Mouse (Mus musculus): ENCODE results near the gene Six1. TPM values are rescaled to one million over a fixed set of nuclear protein-coding genes. Genes with fewer than 3 reads are reported as not detected.
"Not testable (repeated sequence)": the region's sequence is repeated elsewhere in the genome, so short reads cannot be mapped to it uniquely, and the experiment has no call there.

Gene Six1
- polyA plus RNA-seq, 1 experiment from 2014 or later: 11.0 TPM

DNA sequence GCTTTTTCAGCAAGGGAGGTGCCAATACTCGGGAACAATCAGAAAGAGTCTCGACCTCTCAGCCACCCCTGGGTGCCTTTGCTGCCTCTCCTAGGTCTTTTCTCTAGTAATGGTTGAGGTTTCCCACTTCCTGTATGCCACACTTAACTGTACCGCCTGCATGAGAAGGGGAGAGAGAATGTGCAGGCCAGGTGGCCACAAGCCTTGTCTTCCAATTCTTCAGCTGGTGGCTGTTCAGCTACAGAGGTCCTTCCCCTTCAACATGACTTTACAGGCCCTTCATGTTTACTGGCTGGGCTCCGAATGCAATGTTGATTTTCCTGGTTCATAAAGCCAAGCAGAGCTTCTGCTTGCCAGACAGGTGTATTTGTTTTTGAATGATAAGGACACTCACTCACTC is 39.4 kb downstream of the Six1 start:
- Histone ChIP-seq H3K4me2 (no peak overlapping the region), H3K4me3 (replicated peaks) (no peak overlapping the region), H3K9ac (no peak overlapping the region), H3K4me1 (no peaks in the 10 kb centered on the region), H3K27me3 (no peaks in the 10 kb centered on the region), H3K9me3 (no peaks in the 10 kb centered on the region), H3K36me3 (replicated peaks) (no peaks in the 10 kb centered on the region), H3K27ac (no peak overlapping the region)
- WGBS: 80% methylated on average over 4 of the region's 4 CpGs
- no peak for ATAC-seq (ENCODE audit: low FRiP score)

- H3K27ac ChIP-seq: no peak overlapping the region
- no peaks in the 10 kb centered on the region for H3K36me3 ChIP-seq (replicated peaks)
- 57% methylated on average over 5 of the region's 5 CpGs for WGBS
- no peaks in the 10 kb centered on the region for H3K27me3 ChIP-seq
- no peak overlapping the region for H3K4me2 ChIP-seq
- H3K9me3 ChIP-seq: no peaks in the 10 kb centered on the region
- ATAC-seq (ENCODE audit: low FRiP score): no peak
- H3K9ac ChIP-seq: no peak overlapping the region
- H3K4me1 ChIP-seq: no peaks in the 10 kb centered on the region
- no peak overlapping the region for H3K4me3 ChIP-seq (replicated peaks)
Observed at GRCm38 (mm10) chr12:73012824-73013223, 40.9 kb downstream of the Six1 start.

DNA sequence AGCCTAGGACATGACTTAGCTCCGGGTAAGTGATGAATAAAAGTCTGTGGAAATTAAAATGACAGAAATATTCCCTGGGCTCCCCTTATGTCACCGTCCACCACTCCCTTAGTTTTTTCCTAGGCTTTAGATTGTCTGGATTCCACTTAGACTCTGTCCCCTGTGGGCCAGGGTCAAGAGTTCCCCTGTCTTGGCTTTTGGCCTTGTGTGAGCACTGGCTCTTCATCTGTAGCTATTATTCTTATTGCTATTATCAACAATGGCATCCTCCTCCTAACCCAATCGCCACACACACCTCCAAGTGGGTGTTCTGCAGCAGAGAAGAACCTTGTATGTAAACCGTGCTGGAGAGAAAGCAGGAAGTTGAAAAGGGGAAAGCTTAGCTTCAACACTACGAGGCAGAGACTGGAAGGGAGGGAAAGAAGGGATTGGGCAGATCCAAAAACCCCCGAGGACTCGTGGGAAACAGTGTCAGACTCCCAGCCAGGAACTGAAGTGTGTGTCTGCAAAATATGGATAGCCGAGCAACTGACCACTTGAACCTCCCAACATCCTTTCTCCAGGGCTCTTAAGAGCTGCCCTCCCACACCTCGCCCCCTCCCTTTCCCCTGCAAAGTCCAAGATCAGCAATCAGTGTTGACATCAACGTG is 41.4 kb downstream of the Six1 start:
- Histone ChIP-seq H3K9me3 (no peaks in the 10 kb centered on the region), H3K4me3 (replicated peaks) (no peak overlapping the region), H3K27me3 (no peaks in the 10 kb centered on the region), H3K4me2 (no peak overlapping the region), H3K36me3 (replicated peaks) (no peaks in the 10 kb centered on the region), H3K4me1 (no peaks in the 10 kb centered on the region), H3K27ac (no peak overlapping the region), H3K9ac (no peak overlapping the region)
- WGBS: 56% methylated on average over 10 of the region's 10 CpGs
- ATAC-seq (ENCODE audit: low FRiP score): no peak

DNA sequence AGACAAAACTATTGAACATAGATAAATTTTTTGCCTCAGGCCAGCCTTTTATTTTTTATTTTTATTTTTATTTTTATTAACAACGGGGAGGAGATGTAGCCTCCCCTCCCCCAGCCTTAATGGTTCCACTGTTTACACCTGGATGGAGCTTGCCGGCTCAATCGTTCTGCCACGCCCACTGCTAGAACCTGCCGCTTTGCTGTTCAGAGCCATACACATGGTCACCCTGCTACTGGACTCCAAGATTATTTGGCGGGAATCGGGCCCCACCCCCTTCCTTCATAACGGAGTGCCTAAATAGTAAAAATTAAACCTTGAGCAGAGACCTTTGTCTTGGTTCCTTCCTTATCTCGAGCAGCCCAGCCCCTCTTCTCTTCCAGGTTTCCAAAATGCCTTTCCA is 50.8 kb downstream of the Six1 start:
- not testable (repeated sequence) for H3K9me3 ChIP-seq; H3K4me3 ChIP-seq (replicated peaks); H3K36me3 ChIP-seq (replicated peaks); H3K27me3 ChIP-seq; ATAC-seq (ENCODE audit: low FRiP score); H3K9ac ChIP-seq; H3K4me1 ChIP-seq; H3K27ac ChIP-seq; H3K4me2 ChIP-seq
- WGBS: 50% methylated on average over 9 of the region's 9 CpGs

GRCm38 (mm10) chr12:73002281-73002680 is 51.4 kb downstream of the Six1 start:
- 53% methylated on average over 17 of the region's 17 CpGs for WGBS
- not testable (repeated sequence) for H3K4me3 ChIP-seq (replicated peaks); H3K27me3 ChIP-seq; H3K4me2 ChIP-seq; ATAC-seq (ENCODE audit: low FRiP score); H3K9me3 ChIP-seq; H3K27ac ChIP-seq; H3K36me3 ChIP-seq (replicated peaks); H3K4me1 ChIP-seq; H3K9ac ChIP-seq

- H3K27ac ChIP-seq: no peak overlapping the region
- H3K4me3 ChIP-seq (replicated peaks): no peak overlapping the region
- no peak for ATAC-seq (ENCODE audit: low FRiP score)
- no peaks in the 10 kb centered on the region for H3K36me3 ChIP-seq (replicated peaks)
- no peaks in the 10 kb centered on the region for H3K9me3 ChIP-seq
- no peaks in the 10 kb centered on the region for H3K4me1 ChIP-seq
- 0 out of 2 replicates have a peak, but pooled peaks cover 3% of the 10 kb centered on the region for H3K27me3 ChIP-seq
- H3K4me2 ChIP-seq: no peak overlapping the region
- 90% methylated on average over 4 of the region's 4 CpGs for WGBS
- H3K9ac ChIP-seq: no peak overlapping the region
Observed at GRCm38 (mm10) chr12:72998105-72999001, 55.3 kb downstream of the Six1 start.

DNA sequence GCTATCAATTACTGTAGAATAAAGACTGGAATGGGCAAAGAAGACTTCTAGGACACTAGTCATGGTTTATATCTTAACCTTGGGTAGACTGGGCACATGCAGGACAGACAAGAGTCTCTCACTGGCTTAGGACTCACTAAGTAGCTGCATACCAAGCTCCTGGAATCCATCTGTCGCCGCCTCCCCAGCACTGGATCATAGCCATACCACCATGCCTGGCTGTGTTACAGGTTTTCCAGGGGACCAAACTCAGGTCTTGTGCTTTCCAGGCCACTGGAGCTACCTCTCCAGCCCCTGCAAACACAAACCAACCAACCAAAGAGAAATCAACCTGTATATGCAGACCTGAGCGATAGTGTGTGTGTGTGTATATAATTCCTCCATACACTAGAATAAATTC is 57.0 kb downstream of the Six1 start:
- H3K4me1 ChIP-seq: no peaks in the 10 kb centered on the region
- H3K36me3 ChIP-seq (replicated peaks): no peaks in the 10 kb centered on the region
- H3K9me3 ChIP-seq: no peaks in the 10 kb centered on the region
- no peak overlapping the region for H3K9ac ChIP-seq
- H3K27me3 ChIP-seq: 0 out of 2 replicates have a peak, but pooled peaks cover under 1% of the 10 kb centered on the region
- WGBS: 97% methylated on average over 3 of the region's 3 CpGs
- H3K4me2 ChIP-seq: no peak overlapping the region
- ATAC-seq (ENCODE audit: low FRiP score): no peak
- no peak overlapping the region for H3K4me3 ChIP-seq (replicated peaks)
- H3K27ac ChIP-seq: no peak overlapping the region

Other genes starting within 250 kb of the Six1 start
- 0.26 and 1.6 TPM in 2 replicates for gene Six6, start 114.0 kb downstream of the Six1 start, polyA plus RNA-seq (2016; fragmentation: Nextera tagmentation; extraction: Ambion mirVana)
- 2.3 and 3.2 TPM in 2 replicates for gene 4930447C04Rik, start 113.1 kb downstream of the Six1 start, polyA plus RNA-seq (2016; fragmentation: Nextera tagmentation; extraction: Ambion mirVana)
- gene Six4, start 59.6 kb upstream of the Six1 start, polyA plus RNA-seq (2016; fragmentation: Nextera tagmentation; extraction: Ambion mirVana): 3.2 and 4.0 TPM in 2 replicates
- gene Mnat1, start 69.8 kb upstream of the Six1 start, polyA plus RNA-seq (2016; fragmentation: Nextera tagmentation; extraction: Ambion mirVana): 26.7 and 28.3 TPM in 2 replicates
- 16.0 and 16.3 TPM in 2 replicates for gene Trmt5, start 232.8 kb upstream of the Six1 start, polyA plus RNA-seq (2016; fragmentation: Nextera tagmentation; extraction: Ambion mirVana)
- gene Slc38a6, start 232.9 kb upstream of the Six1 start, polyA plus RNA-seq (2016; fragmentation: Nextera tagmentation; extraction: Ambion mirVana): 8.9 and 11.8 TPM in 2 replicates